Mouse (Mus musculus): ENCODE measurements at regions not wholly inside any gene's neighbourhood (a gene's known extent, or its start where the extent isn't known, plus 50 kb on each side); places are given as distances from the start of the nearest gene placed in this dataset.

DNA sequence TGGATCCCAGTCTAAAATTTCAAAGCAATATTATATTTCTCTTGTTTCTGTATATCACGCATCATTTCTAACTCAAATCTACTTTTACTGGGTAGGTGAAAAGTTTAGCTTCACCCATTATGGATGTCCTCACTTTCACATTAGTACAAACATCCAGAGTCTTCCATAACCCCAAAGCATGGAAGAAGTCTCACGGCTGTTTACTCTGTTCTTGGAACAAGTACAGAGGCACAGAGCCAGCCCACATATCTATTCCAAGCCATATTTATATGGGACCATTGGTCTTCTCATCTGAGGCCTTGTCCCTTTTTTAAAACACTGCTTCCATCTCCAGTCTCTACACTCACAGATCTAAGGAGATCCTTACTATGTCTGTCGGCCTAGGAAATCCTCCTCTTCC lies 192.8 kb downstream of the Tm2d1 start:
- no peak for TF ChIP-seq POLR2A (IDR thresholded peaks at IDR 0.05; ENCODE audit: borderline replicate concordance, control insufficient read depth, low read depth, low read length)
- no peak for TF ChIP-seq CTCF (IDR thresholded peaks at IDR 0.05; ENCODE audit: control insufficient read depth, insufficient read depth, low read length)
